Mouse (Mus musculus) lung, postnatal 0 days (tissue): ENCODE data around the gene Cyp11a1. TPM values are rescaled to one million over a fixed set of nuclear protein-coding genes. Genes with fewer than 3 reads are reported as not detected.

Experiments
- ATAC-seq: fragments of 200-750 bp; cut with Nextera tagmentation; 2 replicates; pipeline ENCODE4 v1.8.0; 2017; ENCODE audit warnings: moderate library complexity
- DNase-seq: peaks from one replicate; pipeline ENCODE4 v3.0.0-alpha.2; 2016; ENCODE audit warnings: low spot score
- H3K27ac ChIP-seq: fragments of 300-500 bp; sonication (generic); 2 replicates; pipeline ENCODE4 v1.5.1; 2014; ENCODE audit warnings: antibody characterized with exemption, mild to moderate bottlenecking, low read length, mixed read lengths
- H3K27me3 ChIP-seq: fragments of 300-500 bp; sonication (generic); replicated peaks from 2 replicates; pipeline ENCODE4 v1.6.1; 2014; ENCODE audit warnings: low read length, mixed read lengths; ENCODE audit not compliant: insufficient read depth
- H3K36me3 ChIP-seq: fragments of 300-500 bp; sonication (generic); 2 replicates; pipeline ENCODE4 v1.6.1; 2014; ENCODE audit warnings: low read length, mixed read lengths; ENCODE audit not compliant: insufficient read depth
- H3K4me1 ChIP-seq: fragments of 300-500 bp; sonication (generic); 2 replicates; pipeline ENCODE4 v1.6.1; 2014; ENCODE audit warnings: antibody characterized with exemption, low read depth, low read length, mixed read lengths; ENCODE audit not compliant: insufficient read depth
- H3K4me2 ChIP-seq: fragments of 300-500 bp; sonication (generic); replicated peaks from 2 replicates; pipeline ENCODE4 v1.6.1; 2014; ENCODE audit warnings: low read depth, mild to moderate bottlenecking, low read length, moderate library complexity, mixed read lengths
- H3K4me3 ChIP-seq: fragments of 300-500 bp; sonication (generic); 2 replicates; pipeline ENCODE4 v1.5.1; 2014; ENCODE audit warnings: low read depth, low read length
- H3K9ac ChIP-seq: fragments of 300-500 bp; sonication (generic); replicated peaks from 2 replicates; pipeline ENCODE4 v1.6.1; 2014; ENCODE audit warnings: low read depth, mild to moderate bottlenecking
- H3K9me3 ChIP-seq: fragments of 300-500 bp; sonication (generic); 2 replicates; pipeline ENCODE4 v1.6.1; 2016; ENCODE audit warnings: low read length, mixed read lengths
- CTCF ChIP-seq: IDR thresholded peaks from 2 replicates; pipeline ENCODE4 v1.5.1; 2016; ENCODE audit warnings: antibody characterized with exemption, mild to moderate bottlenecking
- EP300 ChIP-seq: IDR thresholded peaks from 2 replicates; pipeline ENCODE4 v1.6.1; 2016; ENCODE audit warnings: antibody characterized with exemption, mild to moderate bottlenecking, control low read depth
- WGBS: fragments of 180-500 bp; shearing (Covaris S2); extraction: QIAGEN DNeasy Blood & Tissue Kit; methylation state at CpG from one replicate; pipeline ENCODE4 v1.1.7; 2014; 5-methylcytosine and 5-hydroxymethylcytosine counted together
- polyA plus RNA-seq: library from polyadenylated mRNA; unstranded; fragments of >200 nt; fragmentation: Nextera tagmentation; extraction: Ambion mirVana; gene quantifications from 2 replicates; pipeline ENCODE4 v1.2.1, GENCODE M21; 2015

The Cyp11a1 gene
- polyA plus RNA-seq, 1 experiment from 2014 or later = 1.2 TPM

GRCm38 (mm10) chr9:57967237-57967960 is 38.8 kb upstream of the Cyp11a1 start:
- Histone ChIP-seq H3K36me3 (no peaks in the 10 kb centered on the region), H3K27ac (no peak overlapping the region), H3K27me3 (no peaks in the 10 kb centered on the region), H3K4me1 (peaks cover 5% of the 10 kb centered on the region; the same call in 1 of the 2 replicates), H3K9ac (no peak overlapping the region), H3K9me3 (no peaks in the 10 kb centered on the region), H3K4me3 (no peak overlapping the region), H3K4me2 (no peak overlapping the region)
- 56% methylated on average over 14 of the region's 14 CpGs for WGBS
- no peak for DNase-seq
- no peak for ATAC-seq
- TF ChIP-seq CTCF = no peak
- TF ChIP-seq EP300 = no peak

- H3K4me3 ChIP-seq = no peak overlapping the region
- no peak overlapping the region for H3K4me2 ChIP-seq
- H3K9me3 ChIP-seq = no peaks in the 10 kb centered on the region
- H3K27ac ChIP-seq = peak overlapping the region; percentile 79; the same call in 1 of the 2 replicates
- DNase-seq (no peak), ATAC-seq (no peak)
- H3K27me3 ChIP-seq = no peaks in the 10 kb centered on the region
- peak; percentile 41; the same call in 1 of the 2 replicates for TF ChIP-seq EP300
- TF ChIP-seq CTCF = no peak
- H3K36me3 ChIP-seq = no peaks in the 10 kb centered on the region
- H3K9ac ChIP-seq = no peak overlapping the region
- 68% methylated on average over 9 of the region's 9 CpGs for WGBS
- peaks cover 5% of the 10 kb centered on the region; the same call in 1 of the 2 replicates for H3K4me1 ChIP-seq
Observed at GRCm38 (mm10) chr9:57968166-57968771, 37.9 kb upstream of the Cyp11a1 start.

GRCm38 (mm10) chr9:57968783-57969542 is 37.2 kb upstream of the Cyp11a1 start:
- DNase-seq (no peak), ATAC-seq (no peak)
- TF ChIP-seq CTCF (no peak), EP300 (no peak)
- Histone ChIP-seq H3K27ac (peak overlapping the region; percentile 79), H3K4me1 (peaks cover 5% of the 10 kb centered on the region; the same call in 1 of the 2 replicates), H3K4me3 (no peak overlapping the region), H3K36me3 (no peaks in the 10 kb centered on the region), H3K9ac (no peak overlapping the region), H3K9me3 (no peaks in the 10 kb centered on the region), H3K4me2 (no peak overlapping the region), H3K27me3 (no peaks in the 10 kb centered on the region)
- WGBS = 84% methylated on average over 8 of the region's 8 CpGs

GRCm38 (mm10) chr9:57969736-57970495 is 36.3 kb upstream of the Cyp11a1 start:
- H3K4me1 ChIP-seq = peaks cover 5% of the 10 kb centered on the region; the same call in 1 of the 2 replicates
- H3K27ac ChIP-seq = peak overlapping the region; percentile 79
- no peaks in the 10 kb centered on the region for H3K9me3 ChIP-seq
- H3K36me3 ChIP-seq = no peaks in the 10 kb centered on the region
- WGBS = 60% methylated on average over 11 of the region's 11 CpGs
- H3K9ac ChIP-seq = no peak overlapping the region
- H3K27me3 ChIP-seq = no peaks in the 10 kb centered on the region
- DNase-seq = peak; percentile 60
- ATAC-seq = peak; percentile 88
- H3K4me2 ChIP-seq = no peak overlapping the region
- TF ChIP-seq CTCF (no peak), EP300 (peak; percentile 100)
- no peak overlapping the region for H3K4me3 ChIP-seq

GRCm38 (mm10) chr9:57971413-57971812 is 34.8 kb upstream of the Cyp11a1 start:
- peaks cover 5% of the 10 kb centered on the region; the same call in 1 of the 2 replicates for H3K4me1 ChIP-seq

More at GRCm38 (mm10) chr9:57971413-57971812, 34.8 kb upstream of the Cyp11a1 start:
- H3K4me3 ChIP-seq = no peak overlapping the region
- no peak overlapping the region for H3K9ac ChIP-seq
- TF ChIP-seq CTCF (no peak), EP300 (no peak)
- H3K4me2 ChIP-seq = no peak overlapping the region
- ATAC-seq (no peak), DNase-seq (no peak)
- H3K36me3 ChIP-seq = no peaks in the 10 kb centered on the region
- peak overlapping the region; percentile 71; the same call in 1 of the 2 replicates for H3K27ac ChIP-seq
- H3K9me3 ChIP-seq = no peaks in the 10 kb centered on the region
- 86% methylated on average over 5 of the region's 5 CpGs for WGBS
- no peaks in the 10 kb centered on the region for H3K27me3 ChIP-seq
